Mouse (Mus musculus) myocyte (in vitro differentiated cells): ENCODE data around the gene Gm17190. TPM values are rescaled to one million over a fixed set of nuclear protein-coding genes. Genes with fewer than 3 reads are reported as not detected.

Experiments used
- H3K27me3 ChIP-seq: one replicate; pipeline ENCODE4 v1.6.1; 2011; ENCODE audit not compliant: control insufficient read depth, insufficient read depth, insufficient read length
- H3K36me3 ChIP-seq: one replicate; pipeline ENCODE4 v1.6.1; 2011; ENCODE audit not compliant: control insufficient read depth, insufficient read depth
- H3K4me2 ChIP-seq: one replicate; pipeline ENCODE4 v1.6.1; 2011; ENCODE audit warnings: low read depth, control low read depth
- H3K4me3 ChIP-seq: one replicate; pipeline ENCODE4 v1.5.1; 2011; ENCODE audit warnings: mild to moderate bottlenecking, control low read depth, moderate library complexity
- H3K79me2 ChIP-seq: one replicate; pipeline ENCODE4 v1.6.1; 2011; ENCODE audit not compliant: control insufficient read depth, insufficient read depth
- H3ac ChIP-seq: one replicate; pipeline ENCODE4 v1.6.1; 2011; ENCODE audit not compliant: control insufficient read depth, insufficient read length
- CEBPB ChIP-seq: IDR thresholded peaks from 2 replicates; pipeline ENCODE4 v1.6.1; 2011; ENCODE audit warnings: mild to moderate bottlenecking, moderate library complexity; ENCODE audit not compliant: poor library complexity, insufficient read depth, severe bottlenecking
- E2F4 ChIP-seq: IDR thresholded peaks from one replicate; pipeline ENCODE4 v1.6.1; 2011; ENCODE audit warnings: mild to moderate bottlenecking, control low read depth, moderate library complexity; ENCODE audit not compliant: insufficient read depth
- MAX ChIP-seq: IDR thresholded peaks from one replicate; pipeline ENCODE4 v1.6.1; 2011; ENCODE audit warnings: low read depth, mild to moderate bottlenecking, control low read depth
- MYOD1 ChIP-seq, 3 experiments: IDR thresholded peaks; one replicate each; pipeline ENCODE4 v1.6.1; 2011; ENCODE audit warnings: control low read depth in 2 of 3, low read depth in 2 of 3, mild to moderate bottlenecking in 2 of 3, moderate library complexity in 1 of 3; ENCODE audit not compliant: insufficient read length in 2 of 3, control insufficient read depth in 1 of 3
- MYOG ChIP-seq, 3 experiments: IDR thresholded peaks; one replicate each; pipeline ENCODE4 v1.6.1; 2011; ENCODE audit warnings: control low read depth in 2 of 3, low read depth in 2 of 3, mild to moderate bottlenecking in 2 of 3; ENCODE audit not compliant: insufficient read length in 2 of 3, control insufficient read depth in 1 of 3, insufficient read depth in 1 of 3
- POLR2A ChIP-seq: IDR thresholded peaks from one replicate; pipeline ENCODE4 v1.6.1; 2011; ENCODE audit warnings: low read depth, mild to moderate bottlenecking, control low read depth, moderate library complexity; ENCODE audit not compliant: insufficient read length
- POLR2AphosphoS2 ChIP-seq: IDR thresholded peaks from one replicate; pipeline ENCODE4 v1.6.1; 2011; ENCODE audit warnings: low read depth, control low read depth; ENCODE audit not compliant: insufficient read length
- REST ChIP-seq: IDR thresholded peaks from one replicate; pipeline ENCODE4 v1.6.1; 2011; ENCODE audit warnings: mild to moderate bottlenecking, control low read depth, moderate library complexity; ENCODE audit not compliant: insufficient read depth, insufficient read length
- SRF ChIP-seq: IDR thresholded peaks from one replicate; pipeline ENCODE4 v1.6.1; 2011; ENCODE audit warnings: low read depth; ENCODE audit not compliant: control insufficient read depth, insufficient read length
- TCF12 ChIP-seq: IDR thresholded peaks from one replicate; pipeline ENCODE4 v1.6.1; 2011; ENCODE audit warnings: mild to moderate bottlenecking, control low read depth; ENCODE audit not compliant: poor library complexity, insufficient read depth, severe bottlenecking
- TCF3 ChIP-seq: IDR thresholded peaks from one replicate; pipeline ENCODE4 v1.6.1; 2011; ENCODE audit warnings: low read depth, control low read depth; ENCODE audit not compliant: insufficient read length
- USF1 ChIP-seq: IDR thresholded peaks from one replicate; pipeline ENCODE4 v1.6.1; 2011; ENCODE audit warnings: low read depth, mild to moderate bottlenecking, control low read depth, moderate library complexity
- polyA plus RNA-seq: library from polyadenylated mRNA; unstranded; fragments of >200 nt; fragmentation: generic; extraction: Trizol; gene quantifications from one replicate; pipeline ENCODE4 v1.2.1, GENCODE M21; 2012; ENCODE audit warnings: missing spikeins

Gm17190 gene
- polyA plus RNA-seq, 1 experiment: not detected

- no peak overlapping the region for H3K4me3 ChIP-seq
Measured at GRCm38 (mm10) chr13:96131050-96131449, 49.2 kb downstream of the Gm17190 start.

DNA sequence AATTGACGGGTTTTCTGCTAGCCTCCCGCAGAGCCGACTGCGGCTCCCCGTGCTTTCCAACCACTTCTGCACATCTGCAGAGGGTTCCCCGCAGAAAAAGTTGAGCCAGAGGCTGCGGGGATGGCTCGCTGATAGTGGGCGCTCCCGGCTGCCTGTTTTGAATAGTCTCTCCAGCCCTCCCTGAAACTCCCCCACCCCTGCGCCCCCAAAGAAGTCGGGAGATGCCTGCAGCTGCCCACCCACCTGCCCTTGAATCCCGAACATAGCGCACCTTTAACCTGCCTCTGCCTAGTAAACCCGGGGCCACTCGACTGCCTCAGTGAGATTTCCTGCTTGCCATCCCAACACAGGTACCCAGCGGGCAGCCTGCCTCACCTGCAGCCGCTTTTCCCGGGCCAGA lies 50.1 kb downstream of the Gm17190 start:
- Histone ChIP-seq H3K36me3 (no peaks in the 10 kb centered on the region), H3K79me2 (no peaks in the 10 kb centered on the region), H3K4me2 (no peak overlapping the region), H3ac (no peak overlapping the region), H3K27me3 (peaks cover 27% of the 10 kb centered on the region), H3K4me3 (no peak overlapping the region)
- TF ChIP-seq POLR2A (no peak), E2F4 (no peak), USF1 (no peak), POLR2AphosphoS2 (no peak), MYOG (IDR thresholded peaks at IDR 0.05; ENCODE audit: control insufficient read depth in 1 of 3, insufficient read depth in 1 of 3, insufficient read length in 2 of 3, low read depth in 2 of 3) (no peak), CEBPB (no peak), TCF12 (no peak), MAX (no peak), SRF (no peak)

More at GRCm38 (mm10) chr13:96131050-96131449, 49.2 kb downstream of the Gm17190 start:
- no peak for TF ChIP-seq REST
- TF ChIP-seq POLR2A: no peak
- TF ChIP-seq TCF12: no peak
- no peak for TF ChIP-seq SRF
- no peak for TF ChIP-seq E2F4
- no peak for TF ChIP-seq MYOD1 (IDR thresholded peaks at IDR 0.05; ENCODE audit: control insufficient read depth in 1 of 3, insufficient read length in 2 of 3, low read depth in 2 of 3)
- no peak for TF ChIP-seq MAX
- no peak for TF ChIP-seq POLR2AphosphoS2
- no peak for TF ChIP-seq TCF3
- no peak for TF ChIP-seq USF1
- no peak for TF ChIP-seq MYOG (IDR thresholded peaks at IDR 0.05; ENCODE audit: control insufficient read depth in 1 of 3, insufficient read depth in 1 of 3, insufficient read length in 2 of 3, low read depth in 2 of 3)
- H3ac ChIP-seq: no peak overlapping the region
- H3K4me2 ChIP-seq: peak overlapping the region; percentile 24
- peaks cover 27% of the 10 kb centered on the region for H3K27me3 ChIP-seq
- no peaks in the 10 kb centered on the region for H3K36me3 ChIP-seq
- H3K79me2 ChIP-seq: no peaks in the 10 kb centered on the region

DNA sequence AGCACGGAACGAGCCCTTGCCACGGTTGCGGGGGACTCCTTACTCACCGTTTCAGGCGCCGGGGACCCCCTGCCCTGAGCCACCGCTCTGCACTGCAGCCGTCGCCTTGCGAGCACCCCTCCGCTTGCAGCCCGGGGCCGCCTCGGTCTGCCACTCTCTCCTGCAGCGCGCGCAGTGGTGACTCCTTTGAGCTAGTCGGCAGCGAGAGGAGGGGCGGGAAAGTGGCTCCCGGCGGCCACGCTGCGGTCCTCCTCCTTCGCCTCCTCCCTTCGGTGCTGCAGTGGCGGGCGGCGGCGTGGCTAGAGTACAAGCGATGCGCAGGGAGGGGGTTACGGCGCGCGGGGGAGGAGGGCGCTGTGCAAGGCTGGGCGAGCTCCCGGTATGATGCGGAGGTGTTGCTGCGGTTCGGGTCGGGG lies 50.6 kb downstream of the Gm17190 start, which contains the start of gene Sv2c:
Sv2c (minus strand) TSS at position 177 of the 416 bp plus-strand sequence.
- no peak within 1 kb of the TSS for H3ac ChIP-seq
- H3K79me2 ChIP-seq: no peaks in the 10 kb centered on the region
- peak within 1 kb of the TSS; percentile 24 for H3K4me2 ChIP-seq
- peaks cover 27% of the 10 kb centered on the region for H3K27me3 ChIP-seq
- no peak within 1 kb of the TSS for H3K4me3 ChIP-seq
- TF ChIP-seq MYOD1 (IDR thresholded peaks at IDR 0.05; ENCODE audit: control insufficient read depth in 1 of 3, insufficient read length in 2 of 3, low read depth in 2 of 3) (no peak), SRF (no peak), REST (no peak), TCF12 (no peak), TCF3 (no peak), MAX (no peak), POLR2A (no peak), MYOG (IDR thresholded peaks at IDR 0.05; ENCODE audit: control insufficient read depth in 1 of 3, insufficient read depth in 1 of 3, insufficient read length in 2 of 3, low read depth in 2 of 3) (no peak), USF1 (no peak), CEBPB (no peak), POLR2AphosphoS2 (no peak), E2F4 (no peak)
- no peaks in the 10 kb centered on the region for H3K36me3 ChIP-seq

Other genes starting within 250 kb of the Gm17190 start
- 0.02 TPM for gene Iqgap2, start 190.1 kb upstream of the Gm17190 start, polyA plus RNA-seq
- 14.5 TPM for gene Gm20075, start 678 bp upstream of the Gm17190 start, polyA plus RNA-seq
- not detected for gene Sv2c, start 50.5 kb downstream of the Gm17190 start, polyA plus RNA-seq